Mouse (Mus musculus) brain, embryonic 14.5 days (tissue): ENCODE data around the gene Sdc4.

Source experiments
- CTCF ChIP-seq: fragments of 200-500 bp; IDR thresholded peaks from 2 replicates; pipeline ENCODE4 v1.5.1; 2012; ENCODE audit warnings: inconsistent platforms, mild to moderate bottlenecking, moderate library complexity, borderline replicate concordance; ENCODE audit not compliant: insufficient read depth, insufficient read length; ENCODE audit errors: extremely low read depth
- POLR2A ChIP-seq: fragments of 200-500 bp; IDR thresholded peaks from 2 replicates; pipeline ENCODE4 v1.6.1; 2012; ENCODE audit warnings: mild to moderate bottlenecking, inconsistent platforms, borderline replicate concordance; ENCODE audit not compliant: poor library complexity, insufficient read depth, insufficient read length, severe bottlenecking; ENCODE audit errors: extremely low read depth

DNA sequence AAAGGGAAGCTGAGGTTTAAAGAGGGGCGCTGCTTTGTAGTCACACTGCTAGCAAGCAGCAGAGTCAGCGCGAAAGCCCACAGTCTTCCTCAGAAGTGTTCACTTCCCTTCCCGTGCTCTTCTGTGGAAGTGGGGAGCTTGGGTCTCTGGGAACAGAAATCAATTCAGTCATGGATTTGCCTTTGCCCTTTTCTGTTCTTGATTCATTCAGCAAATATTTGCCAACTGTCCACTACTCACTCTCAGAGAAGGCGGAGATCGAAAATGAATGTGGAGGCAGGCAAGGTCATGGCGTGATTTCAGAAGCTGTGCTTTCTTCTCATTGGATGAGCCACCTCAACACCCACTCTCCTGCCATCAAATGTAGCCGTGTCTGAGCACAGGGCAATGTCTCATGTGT is 14.8 kb upstream of the Sdc4 start:
- no peak for TF ChIP-seq POLR2A
- no peak for TF ChIP-seq CTCF
